Mouse (Mus musculus): ENCODE data around the gene Dtx2.

Dtx2 gene

GRCm38 (mm10) chr5:135974365-135974764 lies 20.2 kb upstream of the Dtx2 start, which contains the start of gene Ssc4d:
TSS of gene Ssc4d (minus strand) at chr5:135974531.
- DNase-seq (ENCODE audit: low read depth, low spot score) = no peak

DNA sequence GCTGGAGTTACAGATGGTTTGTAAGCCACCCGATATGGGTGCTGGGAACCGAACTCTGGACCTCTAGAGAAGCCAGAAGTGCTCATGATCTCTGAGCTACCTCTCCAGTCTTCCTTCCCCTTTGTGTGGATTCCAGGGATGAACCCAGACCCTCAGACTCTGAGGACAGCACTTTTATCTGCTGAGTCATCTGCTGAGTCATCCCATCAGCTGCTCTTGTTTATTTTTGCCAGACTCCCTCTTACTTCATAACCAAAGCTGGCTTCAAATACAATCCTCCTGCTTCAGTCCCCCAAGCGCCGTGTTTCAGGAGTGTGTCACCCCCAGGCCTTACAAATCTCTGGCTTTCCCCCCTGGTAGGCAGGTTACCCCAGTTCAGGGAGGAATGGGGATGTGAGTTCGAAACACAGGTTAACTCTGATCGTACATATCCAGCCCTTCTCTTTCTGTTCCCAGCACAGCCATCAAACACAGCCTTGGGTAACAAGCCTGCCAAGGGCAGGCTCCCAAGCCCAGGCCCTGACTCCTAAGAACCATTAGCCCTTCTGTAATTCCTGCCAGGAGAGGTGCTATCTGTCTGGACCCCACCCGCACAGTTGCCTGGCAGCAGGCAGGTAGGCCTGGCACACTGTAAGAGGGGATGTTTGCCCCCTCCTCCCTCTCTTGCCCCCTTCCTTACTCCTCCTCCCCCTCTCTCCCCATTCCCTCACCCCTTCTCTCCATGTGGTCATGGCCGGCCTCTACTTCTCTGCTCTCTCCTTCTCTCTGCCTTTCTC lies 18.5 kb upstream of the Dtx2 start:
- no peak for DNase-seq (ENCODE audit: low read depth, low spot score)

- no peak for DNase-seq (ENCODE audit: low read depth, low spot score)
These were observed 15.2 kb upstream of the Dtx2 start for GRCm38 (mm10) chr5:135979381-135979780.

DNA sequence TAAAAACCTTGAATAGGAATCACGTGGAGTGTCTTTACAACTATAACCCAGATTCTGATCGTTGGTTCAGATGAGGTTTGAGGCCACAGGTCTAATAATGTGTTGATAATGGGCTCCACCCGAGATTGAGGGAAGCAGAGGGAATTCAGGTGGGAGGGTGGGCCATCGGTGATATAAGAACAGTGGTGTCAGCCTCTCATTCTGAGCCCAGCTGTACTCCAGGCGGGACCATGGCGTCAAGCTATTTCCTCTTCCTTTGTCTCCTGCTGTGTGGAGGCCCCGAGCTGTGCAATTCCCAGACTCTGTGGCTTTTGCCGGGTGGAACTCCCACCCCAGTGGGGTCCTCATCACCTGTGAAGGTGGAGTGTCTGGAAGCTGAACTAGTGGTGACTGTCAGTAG lies 14.7 kb upstream of the Dtx2 start, which contains the start of gene Zp3:
Gene Zp3 (plus strand): TSS at position 196 of the 400 bp plus-strand sequence.
- DNase-seq (ENCODE audit: low read depth, low spot score) = no peak

DNA sequence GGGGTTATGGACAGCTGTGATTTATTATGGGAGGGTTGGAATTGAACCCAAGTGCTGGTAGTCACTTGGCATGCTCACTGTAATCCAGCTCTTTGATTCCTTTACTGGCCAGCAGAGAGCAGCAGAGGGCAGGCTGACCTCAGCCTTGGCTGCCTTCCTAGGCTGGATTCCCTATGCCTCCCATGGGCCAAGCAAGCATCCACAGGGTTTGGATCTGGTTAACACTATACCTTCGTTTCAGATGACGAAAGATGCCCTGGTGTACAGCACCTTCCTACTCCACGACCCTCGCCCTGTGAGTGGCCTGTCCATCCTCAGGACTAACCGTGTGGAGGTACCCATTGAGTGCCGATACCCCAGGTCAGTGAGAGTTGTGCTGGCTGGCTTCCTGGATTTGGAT lies 12.2 kb upstream of the Dtx2 start:
- DNase-seq (ENCODE audit: low read depth, low spot score) = peak; percentile 55

DNA sequence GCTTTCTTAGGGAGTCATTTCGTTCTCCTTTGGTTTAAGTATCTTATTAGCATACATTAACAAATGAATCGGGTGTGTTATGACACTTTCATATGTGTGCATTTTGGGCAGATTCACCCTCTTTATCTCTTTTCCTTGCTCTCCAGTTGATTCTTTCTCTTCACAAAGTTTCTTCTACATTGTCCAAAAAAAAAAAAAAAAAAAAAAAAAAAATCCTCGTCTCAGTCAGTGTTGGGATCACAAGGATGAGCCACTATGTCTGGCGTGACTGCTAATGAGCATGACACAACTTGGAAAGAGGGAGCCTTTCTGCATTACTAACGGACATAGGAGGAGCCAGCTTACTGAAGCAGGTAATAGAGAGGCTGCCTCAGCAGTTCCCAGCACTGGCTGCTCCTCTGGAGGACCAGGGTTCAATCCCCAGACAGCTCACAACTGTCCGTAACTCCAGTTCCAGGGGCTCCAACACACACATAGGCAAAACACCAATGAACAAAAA lies 10.0 kb upstream of the Dtx2 start:
- DNase-seq (ENCODE audit: low read depth, low spot score) = no peak

- peak; percentile 58 for DNase-seq (ENCODE audit: low read depth, low spot score)
These were observed 7.4 kb upstream of the Dtx2 start for GRCm38 (mm10) chr5:135987248-135987647.

DNA sequence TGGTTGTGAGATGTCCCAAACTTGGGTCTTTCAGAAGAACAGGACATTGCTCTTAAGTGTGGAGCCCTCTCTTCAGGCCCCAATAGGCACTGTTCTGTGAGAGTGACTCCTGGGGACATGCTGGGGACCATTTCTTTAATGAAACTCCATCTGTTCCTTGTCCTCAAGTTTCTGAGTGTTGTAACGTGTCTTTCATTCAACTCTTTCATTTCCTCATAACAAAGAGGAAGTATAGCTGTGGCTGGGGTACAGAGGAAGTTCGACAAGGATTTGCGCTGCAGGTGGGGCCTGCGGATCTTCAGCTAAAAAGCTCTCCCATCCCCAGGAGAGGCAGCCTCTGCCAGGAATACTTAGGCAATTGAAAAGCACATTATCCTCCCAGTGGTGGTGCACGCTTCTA lies 4.0 kb upstream of the Dtx2 start:
- peak; percentile 88 for DNase-seq (ENCODE audit: low read depth, low spot score)

GRCm38 (mm10) chr5:135993381-135993965 lies 1.1 kb upstream of the Dtx2 start:
- DNase-seq (ENCODE audit: low read depth, low spot score) = peak; percentile 55

GRCm38 (mm10) chr5:135994335-135994724 lies 270 bp upstream of the Dtx2 start:
- DNase-seq (ENCODE audit: low read depth, low spot score) = no peak

DNA sequence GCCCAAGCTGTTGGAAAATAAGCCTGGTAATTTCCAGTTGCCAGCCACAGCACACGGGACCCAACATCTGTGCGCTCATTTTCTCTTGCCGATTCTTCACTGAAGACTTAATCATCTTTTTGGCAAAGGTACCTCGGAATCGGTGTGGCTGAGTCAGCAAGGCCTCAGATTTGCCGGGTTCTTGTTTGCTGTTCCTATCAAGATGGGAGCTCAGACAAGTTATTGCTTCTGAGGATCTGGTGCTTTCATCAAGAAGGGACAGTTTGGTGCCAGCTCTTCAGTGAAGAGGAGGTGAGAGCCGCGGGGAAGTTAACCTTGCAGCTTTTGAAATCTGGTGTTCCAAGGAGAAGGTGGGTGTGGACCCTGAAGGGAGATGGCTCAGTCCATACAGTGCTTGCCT lies 1.6 kb downstream of the Dtx2 start:
- no peak for DNase-seq (ENCODE audit: low read depth, low spot score)

DNA sequence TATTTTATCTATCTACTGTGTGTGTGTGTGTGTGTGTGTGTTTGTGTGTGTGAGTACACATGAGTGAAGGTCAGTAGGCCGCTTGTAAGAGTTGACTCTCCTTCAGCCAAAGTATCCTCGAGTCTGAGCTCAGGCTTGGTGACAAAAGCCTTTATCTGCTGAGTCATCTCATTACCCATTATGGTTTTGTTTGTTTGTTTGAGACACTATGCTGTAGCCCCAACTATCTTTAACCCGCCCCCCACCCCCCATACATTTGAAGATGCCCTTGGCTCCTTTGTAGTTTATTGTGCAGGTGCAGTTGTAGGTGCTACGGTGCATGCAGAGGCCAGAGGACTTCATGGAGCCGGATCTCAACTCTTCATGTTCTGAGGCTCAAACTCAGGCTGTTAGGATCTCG lies 6.6 kb downstream of the Dtx2 start:
- DNase-seq (ENCODE audit: low read depth, low spot score) = peak; percentile 82

DNA sequence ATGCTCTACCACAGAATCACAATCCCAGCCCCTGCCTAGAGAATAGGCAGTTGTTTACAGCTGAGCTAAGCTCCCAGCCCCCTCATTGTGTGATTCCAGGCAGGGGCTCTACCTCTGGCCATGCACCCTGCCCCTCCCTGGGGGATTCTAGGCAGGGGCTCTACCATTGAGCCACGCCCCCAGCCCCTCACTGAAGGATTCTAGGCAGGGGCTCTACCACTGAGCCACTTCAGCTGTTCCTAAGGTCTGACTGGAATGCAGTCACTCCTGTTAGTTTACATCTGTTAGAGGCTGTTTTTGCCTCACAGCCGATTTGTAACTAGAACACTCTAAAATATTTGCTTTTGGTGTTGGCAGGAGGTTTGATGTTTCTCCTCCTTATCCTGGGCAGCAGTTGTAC lies 7.7 kb downstream of the Dtx2 start:
- no peak for DNase-seq (ENCODE audit: low read depth, low spot score)

DNA sequence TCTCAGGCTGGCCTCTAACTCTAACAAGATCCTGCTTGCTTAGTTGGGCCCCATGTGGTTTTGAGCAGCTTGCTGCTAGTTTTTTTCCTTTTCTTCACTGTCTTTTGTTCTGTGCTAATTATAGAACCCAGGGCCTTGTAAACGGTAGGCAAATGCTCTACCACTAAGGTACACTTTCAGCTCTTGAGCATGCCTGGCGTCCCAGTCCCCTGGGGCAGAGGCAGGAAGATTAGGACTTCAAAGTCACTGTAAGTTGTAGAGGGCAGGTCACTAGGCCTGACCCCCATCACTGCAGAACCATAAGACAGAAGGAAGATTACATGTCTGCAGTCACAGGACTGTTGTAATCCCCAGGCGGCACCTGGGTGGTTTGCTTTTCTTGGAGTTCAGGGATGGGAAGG lies 8.2 kb downstream of the Dtx2 start:
- DNase-seq (ENCODE audit: low read depth, low spot score) = peak; percentile 73

DNA sequence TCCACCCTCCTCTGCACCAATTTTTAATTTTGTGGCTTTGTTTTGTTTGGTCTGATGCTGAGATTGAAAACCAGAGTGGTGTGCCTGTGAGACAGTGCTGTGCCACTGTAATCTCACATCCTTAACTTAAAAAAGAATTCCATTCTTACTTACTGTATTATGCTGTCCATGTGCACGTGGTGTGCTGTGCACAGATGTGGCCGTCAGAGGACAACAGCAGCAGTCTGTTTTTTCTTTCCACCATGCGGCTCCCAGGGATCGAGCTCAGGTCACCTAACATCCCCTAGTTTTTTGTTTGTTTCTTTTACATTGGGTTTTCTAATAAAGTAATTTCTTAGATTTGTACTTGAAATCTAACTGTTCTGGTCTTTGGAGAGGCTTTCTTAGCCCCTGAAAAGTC lies 9.9 kb downstream of the Dtx2 start:
- no peak for DNase-seq (ENCODE audit: low read depth, low spot score)

- DNase-seq (ENCODE audit: low read depth, low spot score) = no peak
These were observed 13.1 kb downstream of the Dtx2 start for GRCm38 (mm10) chr5:136007745-136008144.

GRCm38 (mm10) chr5:136014877-136015276 lies 20.3 kb downstream of the Dtx2 start:
- DNase-seq (ENCODE audit: low read depth, low spot score) = no peak

DNA sequence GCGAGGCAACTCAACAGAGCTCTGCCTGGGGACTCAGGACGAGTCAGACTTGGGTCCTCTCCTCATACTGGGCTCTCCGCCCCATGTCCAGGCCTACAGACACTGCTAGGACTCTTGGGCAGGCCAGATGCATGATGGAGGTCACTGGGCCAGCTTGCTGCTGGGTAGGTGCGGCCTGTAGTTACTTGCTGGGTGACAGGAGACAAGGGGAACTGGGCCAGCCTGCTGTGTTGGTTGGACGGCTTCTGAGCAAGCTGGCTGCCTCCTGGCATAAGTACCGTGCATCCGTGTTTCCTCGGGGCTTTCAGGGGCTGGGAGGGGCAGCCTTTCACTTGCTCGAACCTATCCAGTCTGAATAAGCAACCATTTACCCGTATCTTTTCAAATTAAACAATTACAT lies 21.0 kb downstream of the Dtx2 start:
- DNase-seq (ENCODE audit: low read depth, low spot score) = no peak

- DNase-seq (ENCODE audit: low read depth, low spot score) = no peak
These were observed 21.6 kb downstream of the Dtx2 start for GRCm38 (mm10) chr5:136016014-136016876.

- DNase-seq (ENCODE audit: low read depth, low spot score) = no peak
These were observed 22.7 kb downstream of the Dtx2 start for GRCm38 (mm10) chr5:136017262-136017661.

GRCm38 (mm10) chr5:136018726-136019125 lies 24.1 kb downstream of the Dtx2 start:
- DNase-seq (ENCODE audit: low read depth, low spot score) = no peak

- no peak for DNase-seq (ENCODE audit: low read depth, low spot score)
These were observed 25.3 kb downstream of the Dtx2 start for GRCm38 (mm10) chr5:136019907-136020306.

Measured in A20 (cell line).